Mouse (Mus musculus) neutrophil, adult 65 days (primary cell): ENCODE measurements around the gene Nudt13. TPM values are rescaled to one million over a fixed set of nuclear protein-coding genes. Genes with fewer than 3 reads are reported as not detected.

Experiments used
- total RNA-seq: library from RNA; stranded (reverse); gene quantifications from 2 replicates; pipeline ENCODE4 v1.2.4, GENCODE M21; 2023

Nudt13 gene
- total RNA-seq, result 4.8 and 12.4 TPM in 2 replicates

GRCm38 (mm10) chr14:20294117-20294892, at the start of gene Nudt13:
Gene Nudt13 (plus strand): TSS chr14:20294697.

GRCm38 (mm10) chr14:20269082-20269809, 25.3 kb upstream of the Nudt13 start, which contains the start of gene Kcnk16:
Gene Kcnk16 (minus strand): TSS chr14:20269199.

GRCm38 (mm10) chr14:20347991-20348541, 53.6 kb downstream of the Nudt13 start, which contains the start of the genes Ecd and Fam149b:
Gene Ecd (minus strand): TSS chr14:20348121.
Gene Fam149b (plus strand): TSS chr14:20348162.

Other genes starting within 250 kb of the Nudt13 start
- 0.43 and 1.1 TPM in 2 replicates for gene Saysd1, start 156.2 kb upstream of the Nudt13 start, total RNA-seq
- not detected in 2 replicates for gene Kcnk5, start 112.9 kb upstream of the Nudt13 start, total RNA-seq
- gene Kcnk16, start 25.5 kb upstream of the Nudt13 start, total RNA-seq, result not detected in 2 replicates
- 15.8 and 17.2 TPM in 2 replicates for gene Ecd, start 53.4 kb downstream of the Nudt13 start, total RNA-seq
- 17.1 and 18.2 TPM in 2 replicates for gene Fam149b, start 53.5 kb downstream of the Nudt13 start, total RNA-seq
- 33.3 and 35.2 TPM in 2 replicates for gene Dnajc9, start 94.2 kb downstream of the Nudt13 start, total RNA-seq
- gene Mrps16, start 98.9 kb downstream of the Nudt13 start, total RNA-seq, result 17.7 and 23.3 TPM in 2 replicates
- not detected in 2 replicates for gene Cfap70, start 157.5 kb downstream of the Nudt13 start, total RNA-seq
- gene Anxa7, start 185.4 kb downstream of the Nudt13 start, total RNA-seq, result 51.9 and 57.8 TPM in 2 replicates
- 1.3 and 1.8 TPM in 2 replicates for gene Mss51, start 202.2 kb downstream of the Nudt13 start, total RNA-seq